Mouse (Mus musculus): ENCODE results near the gene Blcap.

Gene Blcap

DNA sequence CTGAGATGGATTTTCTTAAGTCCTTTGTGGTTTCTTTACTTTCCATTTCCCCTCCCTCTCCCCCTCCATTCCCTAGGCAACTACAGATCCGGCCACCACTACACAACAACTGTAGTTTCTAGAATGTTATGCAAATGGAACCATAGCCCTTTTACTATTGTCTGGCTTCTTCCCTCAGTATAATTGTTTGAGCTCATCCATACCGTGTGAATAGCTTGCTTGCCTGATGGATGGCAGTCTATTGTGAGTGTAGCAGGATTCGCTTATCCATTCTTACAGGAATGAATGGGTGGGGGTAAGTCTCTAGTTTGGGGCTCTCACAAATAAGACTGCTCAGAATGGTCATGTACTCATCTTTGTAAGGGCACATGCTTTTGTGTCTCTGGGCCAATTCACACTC, 48.5 kb downstream of the Blcap start:
- in situ Hi-C loops (cut with MboI; ENCODE audit: unreplicated experiment in 2 of 2): no loop called here

DNA sequence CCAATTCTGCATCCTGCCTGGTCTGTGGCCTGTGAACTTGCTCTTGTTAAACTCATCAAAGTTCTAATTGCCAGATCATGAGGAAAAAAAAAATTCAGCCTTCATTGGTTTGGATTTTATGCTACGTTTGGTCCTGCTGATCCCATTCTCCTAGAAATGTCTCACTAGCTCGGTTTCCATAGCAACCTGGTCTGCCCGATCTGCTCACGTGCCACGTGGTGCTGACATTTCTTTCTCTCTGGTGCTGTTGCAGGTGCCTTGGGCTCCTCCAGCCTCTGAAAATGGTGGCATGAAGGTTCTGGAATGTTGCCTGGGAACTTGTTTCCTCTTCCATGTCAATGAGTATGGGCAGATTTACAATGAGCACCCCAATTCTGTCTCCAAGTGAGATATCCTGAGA, 50.6 kb downstream of the Blcap start:
- in situ Hi-C loops (cut with MboI; ENCODE audit: unreplicated experiment in 2 of 2): no loop called here

DNA sequence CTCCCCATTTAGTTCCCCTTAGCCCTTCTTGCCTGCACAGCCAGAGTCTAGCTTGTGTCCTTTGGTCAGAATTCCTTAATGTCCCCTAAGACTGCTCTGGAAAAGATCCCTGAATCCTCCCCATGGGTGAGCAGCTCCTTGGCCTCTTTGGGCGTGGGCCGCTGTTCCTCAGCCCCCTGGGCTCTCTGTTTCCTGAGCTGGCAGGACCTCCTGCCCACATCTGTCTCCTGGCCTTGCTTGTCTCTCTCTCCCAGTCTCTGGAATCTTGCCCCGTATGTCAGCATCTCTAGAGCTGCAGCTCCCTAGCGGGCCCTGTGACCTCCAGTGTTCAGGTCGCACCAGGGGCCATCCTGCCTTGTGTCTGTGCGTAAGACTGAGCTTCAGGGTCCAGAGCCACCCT, 51.6 kb downstream of the Blcap start:
- in situ Hi-C loops (cut with MboI; ENCODE audit: unreplicated experiment in 2 of 2): no loop called here

DNA sequence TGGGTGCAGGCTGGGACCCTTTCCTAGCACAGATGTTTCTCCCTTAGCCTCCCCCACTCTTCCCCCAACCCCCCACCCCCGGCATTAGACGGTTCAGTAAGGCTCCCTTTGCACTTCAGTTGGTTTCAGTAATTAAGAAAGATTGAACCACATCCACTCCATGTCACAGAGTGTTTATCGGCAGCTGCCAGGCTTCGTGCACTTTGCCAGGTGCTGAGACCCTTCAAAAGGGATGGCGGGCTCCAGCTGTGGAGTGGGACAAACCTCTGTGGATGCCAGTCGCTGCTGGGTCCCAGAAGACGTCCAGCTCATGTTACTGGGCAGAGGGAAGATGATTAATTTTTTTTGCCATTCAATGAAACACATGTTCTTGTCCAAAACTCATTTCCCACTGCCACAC, 52.6 kb downstream of the Blcap start:
- in situ Hi-C loops (cut with MboI; ENCODE audit: unreplicated experiment in 2 of 2): no loop called here

DNA sequence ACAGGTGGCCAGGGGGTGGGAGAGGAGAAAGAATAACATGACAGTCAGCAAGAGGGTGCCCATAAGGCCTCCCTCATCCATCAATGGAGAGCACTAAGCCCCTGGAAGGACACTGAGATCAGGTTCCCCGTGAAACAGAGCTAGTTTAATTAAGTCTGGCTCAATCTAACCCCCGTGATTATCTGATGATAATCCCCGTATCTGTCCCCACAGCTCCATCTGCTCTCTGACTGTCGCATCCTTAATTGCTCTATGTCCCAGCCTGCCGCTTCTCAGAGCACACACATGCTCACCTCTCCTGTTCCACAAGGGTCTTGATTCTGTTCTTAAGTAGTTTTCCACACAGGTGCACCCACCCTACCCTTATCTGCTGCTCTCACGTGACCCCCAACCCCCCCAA, 53.5 kb downstream of the Blcap start:
- in situ Hi-C loops (cut with MboI; ENCODE audit: unreplicated experiment in 2 of 2): no loop called here

DNA sequence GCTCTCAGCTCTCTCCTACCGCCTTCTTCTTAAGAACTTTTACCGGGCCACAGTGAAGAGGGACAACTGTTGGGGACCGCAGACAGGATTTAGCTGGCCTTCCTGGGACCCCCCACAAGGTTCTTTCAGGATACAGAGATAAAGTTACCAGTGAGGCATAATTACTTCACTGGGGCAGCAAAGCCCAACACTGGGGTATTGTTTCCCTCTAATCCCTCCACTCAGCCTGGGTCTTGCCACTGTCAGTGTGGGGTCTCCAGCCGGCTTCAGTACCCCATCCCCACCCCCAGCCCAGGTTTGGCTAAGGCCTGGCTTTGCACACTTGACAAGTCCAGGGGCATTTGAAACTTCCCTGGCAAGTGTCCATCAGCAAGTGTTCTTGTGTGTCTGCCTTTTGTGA, 56.7 kb downstream of the Blcap start:
- in situ Hi-C loops (cut with MboI; ENCODE audit: unreplicated experiment in 2 of 2): no loop called here

DNA sequence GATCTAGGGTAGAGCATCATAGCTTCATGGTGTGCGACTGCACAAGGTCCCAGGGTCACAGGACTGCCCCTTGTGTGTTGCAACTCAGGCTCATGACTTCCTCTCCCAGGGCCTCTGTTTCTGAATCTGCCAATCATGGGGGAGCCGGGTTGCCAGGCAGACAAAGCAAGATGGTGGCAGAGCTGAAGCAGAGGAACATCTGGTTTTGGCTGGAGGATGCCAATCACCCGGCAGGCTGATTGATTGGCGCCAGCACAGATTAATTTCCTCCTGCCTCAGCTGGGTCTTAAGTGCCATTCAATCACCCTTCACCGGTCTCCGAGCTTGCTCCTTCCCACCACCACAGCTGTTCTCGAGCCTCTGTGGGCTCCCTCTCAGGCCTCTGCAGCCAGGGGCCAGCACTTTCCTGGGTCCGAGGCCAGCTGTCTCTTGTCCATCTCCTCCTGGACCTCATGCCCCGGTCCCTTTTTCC, 57.3 kb downstream of the Blcap start:
- in situ Hi-C loops (cut with MboI; ENCODE audit: unreplicated experiment in 2 of 2): no loop called here

- in situ Hi-C loops (cut with MboI; ENCODE audit: unreplicated experiment in 2 of 2): no loop called here
These were observed 58.2 kb downstream of the Blcap start for GRCm38 (mm10) chr2:157512859-157513258.

- in situ Hi-C loops (cut with MboI; ENCODE audit: unreplicated experiment in 2 of 2): no loop called here
These were observed 61.0 kb downstream of the Blcap start for GRCm38 (mm10) chr2:157510031-157510430.

DNA sequence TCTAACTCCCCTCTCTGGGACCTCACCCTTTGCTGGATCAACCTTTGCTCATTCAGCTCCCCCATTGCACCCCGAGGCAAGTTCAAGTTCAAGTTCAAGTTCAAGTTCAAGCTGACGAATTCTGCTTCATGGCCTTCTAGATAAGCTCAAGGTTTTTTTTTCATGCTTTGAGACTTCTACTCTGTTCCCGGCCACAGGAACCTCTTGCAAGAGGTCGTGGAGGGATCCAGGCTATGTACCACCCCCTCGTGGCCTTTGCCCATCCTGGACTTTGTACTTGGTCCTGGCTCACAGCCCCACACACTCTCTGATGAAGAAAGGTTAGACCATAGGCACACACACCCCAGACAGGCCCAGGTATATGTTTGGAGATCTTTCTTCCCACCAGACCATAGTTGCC, 61.9 kb downstream of the Blcap start:
- in situ Hi-C loops (cut with MboI; ENCODE audit: unreplicated experiment in 2 of 2): no loop called here

DNA sequence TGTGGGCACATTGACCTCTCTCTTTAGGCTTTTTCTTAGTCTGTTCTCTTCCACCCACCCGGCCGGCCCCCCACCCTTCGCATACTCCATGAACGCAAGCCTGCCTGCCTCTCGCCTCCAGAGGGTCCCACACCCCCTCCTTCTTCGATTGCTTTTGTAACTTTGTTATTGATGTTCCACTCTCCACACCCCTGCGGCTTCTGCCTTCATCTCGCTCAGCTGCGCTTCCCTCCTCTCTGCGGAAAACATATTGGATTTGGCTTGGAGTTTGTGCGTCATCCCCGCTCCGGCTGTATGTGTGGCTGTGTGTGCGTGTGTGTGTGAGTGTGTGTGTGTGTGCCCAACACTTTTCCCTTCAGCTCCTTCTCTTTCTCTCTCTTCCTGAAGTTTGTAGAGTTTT, 64.3 kb downstream of the Blcap start:
- in situ Hi-C loops (cut with MboI; ENCODE audit: unreplicated experiment in 2 of 2): no loop called here
